Mouse (Mus musculus) hematopoietic stem cell, adult 5-6 weeks (primary cell): ENCODE measurements around the gene Palm2. TPM values are rescaled to one million over a fixed set of nuclear protein-coding genes. Genes with fewer than 3 reads are reported as not detected.
"Not testable (repeated sequence)": the region's sequence is repeated elsewhere in the genome, so short reads cannot be mapped to it uniquely, and the experiment has no call there.

ENCODE experiments used
- ATAC-seq, 2 experiments: fragments of 125-278 bp in 1 of 2; replicated peaks in 1 of 2; 2 replicates each; pipeline ENCODE4 v1.8.0; 2016 to 2017; ENCODE audit warnings: inconsistent platforms in 2 of 2, mild to moderate bottlenecking in 2 of 2, moderate number of reproducible peaks in 2 of 2, low read depth in 1 of 2, moderate TSS enrichment in 1 of 2; ENCODE audit not compliant: low FRiP score in 2 of 2, poor library complexity in 2 of 2, severe bottlenecking in 2 of 2, insufficient read depth in 1 of 2, low TSS enrichment in 1 of 2
- total RNA-seq: library from RNA; stranded (forward); fragments of 172-1452, 232-1000 nt; gene quantifications from 2 replicates; pipeline ENCODE4 v1.2.3, GENCODE M21; 2017

The Palm2 gene
- total RNA-seq = not detected in 2 replicates

DNA sequence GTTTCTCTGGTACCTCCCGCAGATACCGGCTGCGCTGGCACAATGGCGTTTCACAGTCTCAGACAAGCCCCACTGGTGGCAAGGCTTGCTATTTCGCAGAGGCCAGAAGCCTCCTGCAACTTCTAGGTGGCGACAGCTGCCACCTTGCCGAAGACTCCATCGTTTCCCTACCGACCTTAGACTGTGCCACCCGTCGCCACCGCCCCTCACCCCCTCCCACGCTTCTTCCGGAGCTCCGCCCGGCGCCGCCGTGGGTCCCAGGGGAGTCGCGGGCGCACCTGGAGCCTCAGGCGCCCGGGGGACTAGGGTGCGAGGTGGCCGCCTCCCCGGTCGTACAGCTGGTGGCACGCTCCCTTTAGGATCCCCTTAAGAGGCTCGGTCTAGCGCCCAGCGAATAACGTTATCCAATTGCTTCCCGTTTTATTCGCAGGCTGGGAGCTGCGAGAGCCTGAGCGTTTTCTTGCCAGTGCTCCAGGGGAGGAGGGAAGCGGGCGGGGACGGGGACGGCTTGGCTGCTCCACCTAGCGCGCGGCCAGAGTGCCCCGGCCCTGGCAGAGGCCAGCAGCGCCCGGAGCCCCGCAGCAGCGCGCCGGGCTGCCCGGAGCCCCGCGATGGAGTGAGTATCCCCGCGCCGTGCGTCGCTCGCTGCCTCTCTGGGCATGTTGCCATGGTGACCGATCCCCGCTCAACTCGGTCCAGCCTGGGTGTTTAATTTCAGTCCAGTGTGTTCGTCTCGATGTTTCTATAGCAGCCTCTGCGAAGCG, at the start of gene Palm2:
Gene Palm2, plus strand, starts transcription at position 307 of the 764 bp plus-strand sequence.
- peak; percentile 4 to 33; a peak in 2 of 4 replicates for ATAC-seq

DNA sequence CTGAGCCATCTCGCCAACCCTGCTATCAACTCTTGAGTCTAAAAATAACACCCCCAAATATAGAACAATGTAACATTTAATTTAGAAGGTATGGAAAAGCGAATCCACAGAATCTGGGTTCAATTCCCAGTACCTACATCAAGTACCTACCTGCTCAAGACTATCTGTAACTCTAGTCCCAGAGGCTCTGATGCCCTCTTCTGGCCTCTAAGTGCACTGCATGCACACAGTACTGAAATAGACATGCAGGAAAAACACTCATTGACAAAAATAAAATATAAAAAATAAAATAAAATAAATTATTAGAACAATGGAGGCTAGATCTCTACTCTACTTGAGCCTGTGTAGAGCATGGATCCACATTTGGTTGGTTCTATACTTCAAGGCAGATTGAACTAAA, 49.7 kb upstream of the Palm2 start:
- ATAC-seq = no peak

DNA sequence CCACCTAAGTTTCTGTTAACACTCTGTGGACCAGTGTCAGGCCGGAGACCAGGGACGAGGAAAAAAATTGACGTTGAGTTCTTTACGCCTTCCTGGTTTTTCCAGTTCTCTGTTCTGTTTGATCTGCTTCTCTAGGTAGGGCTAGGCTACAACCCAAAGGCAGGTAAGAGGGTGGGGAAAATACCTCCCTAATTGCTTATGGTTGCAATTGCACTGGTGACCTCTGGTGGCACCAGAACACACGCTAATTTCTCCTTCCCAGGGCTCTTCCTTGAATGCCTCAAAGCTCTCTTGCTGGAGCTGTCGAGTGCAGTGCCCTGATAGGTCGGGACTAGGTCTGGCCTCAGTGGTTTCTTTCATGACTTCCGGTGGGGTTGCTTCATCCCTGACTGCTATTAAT, 42.9 kb upstream of the Palm2 start:
- no peak for ATAC-seq

DNA sequence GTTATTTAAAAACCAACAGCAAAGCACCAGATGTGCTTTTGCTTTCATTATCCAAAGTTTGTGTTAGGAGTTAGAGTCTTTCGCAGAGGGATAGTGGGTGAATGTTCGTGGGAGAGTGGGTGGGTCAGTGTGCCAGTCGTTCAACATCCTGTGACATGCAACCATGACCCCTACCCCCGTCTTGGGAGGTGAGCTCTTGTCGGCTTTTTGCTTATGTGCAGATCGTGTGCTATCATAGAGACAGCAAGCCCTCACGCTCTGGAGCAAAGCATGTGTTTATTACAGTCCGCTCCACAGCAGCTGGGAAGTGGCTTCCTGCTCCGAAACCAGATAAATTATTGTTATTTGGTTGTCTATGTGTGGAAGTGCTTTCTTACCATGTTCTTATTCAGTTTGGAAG, 37.6 kb upstream of the Palm2 start:
- ATAC-seq = no peak

DNA sequence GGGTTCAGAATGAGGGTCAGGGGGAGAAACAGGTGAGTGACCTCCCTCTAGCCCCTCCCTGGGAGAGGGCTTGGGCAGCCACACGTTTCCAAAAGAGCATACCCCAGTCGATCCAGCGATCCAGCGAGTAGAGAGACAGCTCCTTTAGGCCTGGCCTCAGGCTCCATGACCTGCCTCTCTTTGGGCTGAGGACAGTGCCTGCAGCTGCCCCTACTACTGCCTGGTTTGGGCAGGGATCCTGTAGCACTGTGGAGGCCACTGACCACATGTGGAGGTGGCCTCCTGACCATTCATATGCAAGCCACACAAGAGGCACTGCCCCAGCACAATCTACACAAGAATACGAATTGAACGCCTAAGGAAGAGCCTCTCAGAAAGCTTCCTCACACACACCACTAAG, 21.7 kb upstream of the Palm2 start:
- not testable (repeated sequence) for ATAC-seq

DNA sequence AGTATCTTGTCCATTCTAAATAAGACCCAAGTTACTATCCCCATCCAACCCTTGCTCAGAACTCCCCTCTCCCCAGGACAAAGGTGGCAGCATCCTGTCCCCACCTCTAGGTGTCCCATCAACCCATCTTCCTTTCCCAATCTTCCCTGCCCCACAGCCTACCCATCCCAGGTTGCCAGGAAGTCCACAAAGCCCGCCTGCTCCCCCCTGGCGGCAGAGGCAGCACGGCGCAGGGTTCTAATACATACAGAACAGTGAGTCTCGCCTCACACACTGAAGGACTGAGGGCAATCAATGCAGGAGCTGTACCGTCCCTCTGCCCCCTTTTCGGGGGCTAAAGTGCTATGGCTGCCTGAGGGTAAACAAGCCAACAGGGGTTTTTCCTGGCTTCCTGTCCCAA, 21.0 kb upstream of the Palm2 start:
- no peak for ATAC-seq

DNA sequence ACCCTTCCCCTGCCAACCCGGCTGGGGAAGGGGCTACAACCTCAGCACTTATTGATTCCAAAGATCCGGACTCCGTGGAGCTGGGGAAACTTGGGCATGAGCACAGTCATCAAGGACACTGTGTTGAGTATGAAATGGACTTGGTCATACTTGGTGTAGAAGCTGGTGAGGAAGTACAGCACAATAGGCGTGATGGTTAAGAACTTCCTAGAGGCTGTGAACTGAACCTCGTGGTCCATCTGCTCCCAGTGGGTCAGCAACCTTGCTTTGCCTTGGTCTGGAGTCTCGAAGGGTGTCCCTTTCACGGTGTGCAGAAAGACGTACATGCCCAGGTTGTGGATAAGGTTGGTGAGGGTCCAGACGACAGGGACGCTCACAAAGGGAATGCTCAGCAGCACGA, 20.4 kb upstream of the Palm2 start:
- ATAC-seq = not testable (repeated sequence)

DNA sequence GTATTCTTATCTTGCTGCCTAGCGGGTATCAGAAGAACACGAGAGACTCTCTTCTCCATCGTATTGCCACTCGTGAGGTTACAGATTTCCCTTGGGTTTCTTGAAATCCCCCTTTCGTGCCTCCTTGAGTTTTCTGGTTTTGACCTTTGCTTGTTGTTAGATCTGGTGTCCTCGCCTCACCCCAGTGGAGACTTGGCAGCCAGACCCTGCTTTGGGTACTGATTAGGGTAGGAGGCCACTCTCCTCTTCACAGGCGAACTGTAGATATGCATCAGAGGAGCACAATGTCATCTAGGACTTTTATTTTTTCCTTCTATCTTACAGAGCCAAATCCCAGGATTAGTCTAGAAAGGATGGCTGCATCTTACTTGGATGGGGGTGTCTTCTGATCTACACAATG, 10.0 kb upstream of the Palm2 start:
- ATAC-seq = no peak

DNA sequence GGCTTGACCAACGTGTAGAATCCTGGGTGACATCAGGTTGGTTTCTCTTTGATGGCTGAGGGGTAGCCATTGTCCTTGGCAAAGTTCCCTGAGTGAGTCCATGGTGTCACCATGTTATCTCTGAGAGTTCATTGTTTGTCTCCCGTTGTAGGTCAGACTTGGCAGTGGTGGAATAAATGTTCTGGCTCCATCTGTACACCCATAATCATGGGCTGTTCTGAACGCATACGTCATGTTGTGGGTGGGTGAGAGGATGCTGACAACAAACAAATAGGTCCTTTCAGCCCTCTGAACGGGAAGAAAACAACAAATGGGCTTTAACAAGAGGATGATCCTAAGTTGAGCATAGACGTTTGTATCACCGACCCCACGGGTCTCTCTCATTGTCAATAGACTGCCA, 5.7 kb upstream of the Palm2 start:
- no peak for ATAC-seq

DNA sequence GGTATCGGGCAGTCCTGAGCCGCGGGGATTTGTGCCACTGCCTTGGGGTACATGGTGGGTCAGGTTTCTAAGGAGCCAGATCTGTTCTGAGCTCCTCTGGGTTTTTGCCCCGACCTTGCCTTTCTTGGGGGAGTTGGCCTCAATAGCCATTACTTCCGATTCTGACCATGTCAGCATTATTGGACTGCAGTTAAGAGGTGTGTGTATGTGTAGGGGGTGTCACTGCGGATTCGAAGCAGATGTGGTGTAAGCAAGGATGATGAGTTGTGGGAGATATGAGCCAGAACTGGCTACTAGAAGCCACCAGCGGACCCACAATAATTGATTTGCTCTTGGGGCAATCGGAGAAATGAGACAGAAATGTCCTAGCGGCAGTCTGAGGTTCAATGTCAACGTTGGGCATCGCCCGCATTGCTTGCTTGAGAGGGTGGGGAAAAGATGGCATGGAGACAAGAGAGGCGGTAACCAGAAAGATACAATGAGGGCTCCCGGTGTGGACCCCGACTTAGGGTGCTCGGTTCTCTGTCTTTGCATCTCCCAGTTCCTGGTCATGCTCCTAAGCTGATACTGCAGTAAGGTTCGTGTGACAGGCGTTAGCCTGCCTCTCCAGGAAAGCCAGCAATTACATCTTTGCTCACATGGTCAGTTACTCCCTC, 786 bp downstream of the Palm2 start:
- no peak for ATAC-seq

DNA sequence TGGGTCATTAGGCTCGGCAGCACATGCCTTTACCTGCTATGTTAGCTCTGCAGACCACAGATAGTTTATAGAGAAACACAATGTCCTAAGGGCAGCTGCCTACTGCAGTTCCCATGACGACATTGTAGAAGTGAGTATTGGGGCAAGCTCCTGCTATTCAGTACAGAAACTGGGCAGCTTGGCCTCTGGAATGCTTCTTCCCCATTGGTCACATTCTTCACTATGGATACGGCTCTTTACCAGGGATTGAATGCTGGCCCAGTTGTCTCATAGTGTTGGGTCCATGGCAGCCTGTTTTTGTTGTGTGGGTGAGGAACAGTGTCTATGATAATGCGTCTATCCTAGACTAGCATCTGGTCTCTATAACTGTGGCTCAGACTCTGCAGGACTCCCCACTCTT, 2.2 kb downstream of the Palm2 start:
- ATAC-seq = no peak

DNA sequence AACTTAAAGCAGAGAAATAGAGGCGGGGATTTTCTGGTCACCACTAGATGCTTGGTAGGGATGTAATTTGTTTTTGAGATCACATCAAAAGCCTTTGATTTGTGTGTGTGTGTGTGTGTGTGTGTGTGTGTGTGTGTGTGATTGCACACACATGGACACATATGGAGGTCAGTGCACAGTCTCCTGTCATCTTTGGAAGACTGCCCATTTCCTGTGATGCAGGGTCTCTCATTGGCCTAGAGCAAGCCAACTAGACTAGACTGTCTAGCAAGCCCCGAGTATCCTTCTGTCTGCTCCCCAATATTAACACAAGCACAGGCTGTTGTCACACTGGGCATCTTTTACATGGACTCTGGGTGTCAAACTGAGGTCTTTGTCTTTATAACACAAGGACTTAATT, 12.0 kb downstream of the Palm2 start:
- no peak for ATAC-seq

DNA sequence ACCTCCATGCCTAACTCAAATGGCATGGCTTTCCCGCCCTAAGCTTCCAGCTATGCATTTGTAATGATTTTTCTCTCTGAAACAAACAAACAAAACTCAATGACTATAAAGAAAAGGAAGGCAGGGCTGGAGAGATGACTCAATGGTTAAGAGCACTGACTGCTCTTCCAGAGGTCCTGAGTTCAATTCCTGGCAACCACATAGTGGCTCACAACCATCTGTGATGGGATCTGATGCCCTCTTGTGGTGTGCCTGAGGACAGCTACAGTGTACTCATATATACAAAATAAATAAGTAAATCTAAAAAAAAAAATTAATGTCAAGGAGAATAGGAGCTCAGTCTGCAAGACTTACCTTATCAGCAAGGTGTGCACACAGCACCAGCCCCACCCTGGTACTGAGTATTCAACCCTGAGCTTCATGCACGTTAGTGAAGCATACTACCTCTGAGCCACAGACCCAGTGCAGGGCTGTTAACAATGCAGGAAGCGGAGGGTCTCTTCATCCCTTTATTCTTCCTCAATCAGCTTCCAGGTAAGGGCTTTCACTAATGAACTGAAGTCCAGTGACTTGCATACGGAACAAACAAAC, 12.9 kb downstream of the Palm2 start:
- no peak for ATAC-seq

DNA sequence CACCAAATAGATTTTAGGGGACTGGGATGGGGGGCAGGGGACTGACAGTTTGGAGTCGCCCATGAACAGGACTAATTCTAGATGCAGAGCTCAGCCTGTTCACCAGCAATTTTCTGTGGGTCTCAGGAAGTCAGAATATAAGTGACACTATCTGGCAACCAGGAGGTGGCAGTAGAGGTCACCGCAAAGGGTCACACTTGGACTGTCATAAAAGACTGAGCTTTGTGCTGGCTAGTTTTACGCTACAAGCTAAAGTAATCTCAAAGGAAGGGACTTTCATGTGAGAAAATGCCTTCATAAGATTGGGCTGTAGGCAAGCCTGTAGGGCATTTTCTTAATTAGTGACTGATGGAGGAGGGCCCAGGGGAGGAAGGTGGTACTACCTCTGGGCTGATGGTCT, 17.8 kb downstream of the Palm2 start:
- ATAC-seq = peak; percentile 56 to 62; a peak in 2 of 4 replicates

DNA sequence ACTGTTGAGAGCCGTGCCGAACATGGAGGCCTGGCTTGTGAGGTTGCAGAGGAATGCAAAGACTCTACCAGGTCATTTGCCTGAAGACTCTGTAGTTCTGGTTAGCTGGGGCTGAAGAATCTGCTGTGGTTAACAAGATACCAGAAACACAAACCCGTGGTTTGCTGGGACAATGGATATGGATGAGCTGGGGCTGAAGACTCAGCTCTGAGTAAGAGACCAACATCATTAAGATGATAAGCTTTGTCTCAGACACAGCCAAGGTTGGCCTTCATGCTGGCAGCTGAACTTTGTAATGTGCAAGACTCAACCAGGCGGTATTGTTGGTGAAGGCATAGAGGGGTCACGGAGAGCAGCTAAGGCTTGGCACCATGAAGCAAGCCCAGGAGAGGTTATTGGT, 18.6 kb downstream of the Palm2 start:
- ATAC-seq = no peak

DNA sequence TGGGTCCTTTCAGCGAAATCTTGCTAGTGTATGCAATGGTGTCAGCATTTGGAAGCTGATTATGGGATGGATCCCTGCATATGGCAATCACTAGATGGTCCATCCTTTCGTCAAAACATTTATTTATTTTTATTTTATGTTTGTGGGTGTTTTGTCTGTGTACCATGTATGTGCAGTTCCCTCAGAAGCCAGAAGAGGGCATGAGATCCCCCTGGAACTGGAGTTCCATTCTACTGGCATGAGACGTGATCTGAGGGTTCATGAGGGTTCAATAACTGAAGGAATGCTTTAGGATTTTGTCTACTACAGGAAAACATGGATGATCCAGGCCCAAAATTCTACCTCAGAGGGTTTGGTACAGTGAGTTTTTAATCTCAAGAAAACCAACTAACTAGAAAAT, 28.3 kb downstream of the Palm2 start:
- ATAC-seq = peak in 1 of 2 experiments; percentile 32; a peak in 1 of 4 replicates

DNA sequence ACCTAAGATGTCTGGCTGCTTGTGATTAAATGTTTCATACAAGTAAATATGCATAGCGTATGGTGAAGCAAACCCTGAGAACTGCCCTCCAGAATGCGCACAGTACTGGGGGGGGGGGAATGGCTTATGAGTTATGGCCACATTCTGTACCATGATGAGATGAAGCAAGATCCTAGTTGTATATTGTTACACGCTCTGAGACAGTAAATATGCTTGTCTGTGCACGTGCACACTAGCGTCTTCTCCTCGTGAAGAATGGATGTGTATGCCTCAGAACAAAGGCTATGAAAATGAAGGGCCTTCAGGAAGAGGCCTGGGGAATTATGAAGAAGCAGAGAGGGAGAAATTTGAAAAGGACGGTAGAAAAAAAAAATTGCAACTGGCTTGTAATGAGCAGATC, 48.4 kb downstream of the Palm2 start:
- ATAC-seq = no peak

DNA sequence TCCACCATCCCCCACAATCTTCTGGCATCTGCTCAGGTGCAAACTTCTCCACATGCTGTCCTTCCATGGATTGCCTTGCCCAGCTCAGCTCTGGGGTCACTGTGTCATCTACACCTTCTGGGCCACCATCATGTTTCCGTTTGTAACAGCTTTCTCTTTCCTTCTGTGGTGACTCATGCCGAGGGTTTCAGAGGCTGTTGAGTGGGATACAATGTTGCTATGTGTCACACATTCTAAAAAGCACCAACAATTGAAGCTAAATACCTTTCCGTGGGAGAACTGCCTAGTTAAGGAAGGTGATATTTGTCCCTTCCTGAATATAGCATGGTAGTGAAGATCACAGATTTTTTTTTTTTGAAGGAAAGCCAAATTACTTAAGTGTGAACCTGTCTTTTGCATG, 52.3 kb downstream of the Palm2 start:
- ATAC-seq = no peak

DNA sequence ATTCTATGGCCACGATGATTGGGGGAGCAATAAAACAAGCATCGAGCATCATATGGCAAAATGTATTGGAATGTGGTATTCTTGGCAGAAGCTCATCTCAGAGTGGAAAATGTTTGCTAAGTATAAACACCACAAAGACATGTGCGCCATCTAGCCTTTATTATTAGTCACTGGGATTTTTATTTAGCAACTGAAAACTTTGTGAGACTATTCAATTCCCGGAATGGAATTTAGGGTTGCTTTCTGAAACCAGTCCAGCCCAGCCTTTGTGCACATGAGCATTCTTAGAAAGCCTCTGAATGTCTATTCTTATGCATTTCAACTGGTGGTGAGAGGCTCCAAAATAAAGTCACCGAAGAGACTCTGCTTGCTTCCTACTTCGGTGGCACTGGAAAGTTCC, 55.8 kb downstream of the Palm2 start:
- ATAC-seq = no peak
